Mouse (Mus musculus) naive thymus-derived CD4-positive, alpha-beta T cell, adult 2 months (primary cell): ENCODE measurements around the gene Ttc29.

Experiments
- DNase-seq: peaks from one replicate; pipeline ENCODE4 v3.0.0-alpha.2; 2011; ENCODE audit warnings: low read depth

The Ttc29 gene

GRCm38 (mm10) chr8:78423937-78424336, 210.8 kb downstream of the Ttc29 start:
- DNase-seq, result no peak

GRCm38 (mm10) chr8:78426455-78426854, 213.4 kb downstream of the Ttc29 start:
- no peak for DNase-seq

GRCm38 (mm10) chr8:78426875-78427768, 214.0 kb downstream of the Ttc29 start:
- DNase-seq, result no peak

GRCm38 (mm10) chr8:78427769-78428130, 214.7 kb downstream of the Ttc29 start:
- DNase-seq, result no peak

- DNase-seq, result no peak
These were observed 215.1 kb downstream of the Ttc29 start for GRCm38 (mm10) chr8:78428148-78428547.

GRCm38 (mm10) chr8:78431356-78431755, 218.3 kb downstream of the Ttc29 start:
- no peak for DNase-seq

- DNase-seq, result no peak
These were observed 219.4 kb downstream of the Ttc29 start for GRCm38 (mm10) chr8:78432451-78432850.

GRCm38 (mm10) chr8:78433318-78433717, 220.2 kb downstream of the Ttc29 start:
- DNase-seq, result no peak

GRCm38 (mm10) chr8:78434340-78434739, 221.2 kb downstream of the Ttc29 start:
- no peak for DNase-seq

GRCm38 (mm10) chr8:78434823-78435623, 221.9 kb downstream of the Ttc29 start:
- no peak for DNase-seq

GRCm38 (mm10) chr8:78435624-78435960, 222.5 kb downstream of the Ttc29 start:
- no peak for DNase-seq

- no peak for DNase-seq
These were observed 223.1 kb downstream of the Ttc29 start, which contains the start of gene Pou4f2 for GRCm38 (mm10) chr8:78436071-78436651. Pou4f2 (minus strand) TSS chr8:78436645.

- no peak for DNase-seq
These were observed 223.6 kb downstream of the Ttc29 start for GRCm38 (mm10) chr8:78436661-78437060.

GRCm38 (mm10) chr8:78437140-78438045, 224.3 kb downstream of the Ttc29 start:
- no peak for DNase-seq

GRCm38 (mm10) chr8:78438121-78438520, 225.0 kb downstream of the Ttc29 start:
- DNase-seq, result no peak

GRCm38 (mm10) chr8:78442781-78443180, 229.7 kb downstream of the Ttc29 start:
- DNase-seq, result no peak
